Mouse (Mus musculus): ENCODE results near the gene Espn.

The Espn gene

GRCm38 (mm10) chr4:152125161-152126025 is 26.8 kb downstream of the Espn start:
- peak; percentile 67 to 70 for DNase-seq

- no peak for DNase-seq
These were observed 27.7 kb downstream of the Espn start for GRCm38 (mm10) chr4:152124361-152124961.

- no peak for DNase-seq
These were observed 31.0 kb downstream of the Espn start for GRCm38 (mm10) chr4:152121183-152121505.

GRCm38 (mm10) chr4:152120311-152121182 is 31.6 kb downstream of the Espn start:
- no peak for DNase-seq

GRCm38 (mm10) chr4:152119396-152120292 is 32.5 kb downstream of the Espn start:
- peak in 1 of 2 experiments; percentile 63 for DNase-seq

GRCm38 (mm10) chr4:152117538-152117937 is 34.6 kb downstream of the Espn start:
- no peak for DNase-seq

GRCm38 (mm10) chr4:152115921-152116612 is 36.1 kb downstream of the Espn start, which contains the start of gene Tnfrsf25:
Tnfrsf25 (plus strand) TSS chr4:152115934.
- DNase-seq, result no peak

- no peak for DNase-seq
These were observed 38.1 kb downstream of the Espn start for GRCm38 (mm10) chr4:152114080-152114479.

- no peak for DNase-seq
These were observed 39.8 kb downstream of the Espn start for GRCm38 (mm10) chr4:152112329-152112728.

- DNase-seq, result no peak
These were observed 41.5 kb downstream of the Espn start for GRCm38 (mm10) chr4:152110689-152111088.

- no peak for DNase-seq
These were observed 42.7 kb downstream of the Espn start for GRCm38 (mm10) chr4:152109509-152109908.

- no peak for DNase-seq
These were observed 43.5 kb downstream of the Espn start for GRCm38 (mm10) chr4:152108673-152109072.

- peak; percentile 34 to 52 for DNase-seq
These were observed 44.1 kb downstream of the Espn start for GRCm38 (mm10) chr4:152107971-152108509.

- DNase-seq, result peak in 1 of 2 experiments; percentile 34
These were observed 44.7 kb downstream of the Espn start for GRCm38 (mm10) chr4:152107493-152107892.

- no peak for DNase-seq
These were observed 45.4 kb downstream of the Espn start for GRCm38 (mm10) chr4:152106746-152107145.

- peak; percentile 73 to 85 for DNase-seq
These were observed 49.1 kb downstream of the Espn start for GRCm38 (mm10) chr4:152103025-152103424.

GRCm38 (mm10) chr4:152101921-152102320 is 50.2 kb downstream of the Espn start:
- DNase-seq, result no peak

GRCm38 (mm10) chr4:152101081-152101653 is 51.0 kb downstream of the Espn start:
- no peak for DNase-seq

- no peak for DNase-seq
These were observed 51.6 kb downstream of the Espn start for GRCm38 (mm10) chr4:152100541-152100940.

GRCm38 (mm10) chr4:152097911-152098799 is 54.0 kb downstream of the Espn start:
- DNase-seq, result peak in 1 of 2 experiments; percentile 62
